Mouse (Mus musculus) cerebellum, adult 2 months (tissue): ENCODE data around the gene Gm2115.

ENCODE experiments used
- CTCF ChIP-seq: fragments of 200-500 bp; IDR thresholded peaks from 2 replicates; pipeline ENCODE4 v1.5.1; 2011; ENCODE audit warnings: low read depth, mild to moderate bottlenecking, control low read depth, low read length, moderate library complexity, borderline replicate concordance; ENCODE audit not compliant: insufficient read depth
- POLR2A ChIP-seq: fragments of 200-500 bp; IDR thresholded peaks from 2 replicates; pipeline ENCODE4 v1.6.1; 2011; ENCODE audit warnings: low read length, control low read depth, borderline replicate concordance; ENCODE audit not compliant: insufficient read depth

DNA sequence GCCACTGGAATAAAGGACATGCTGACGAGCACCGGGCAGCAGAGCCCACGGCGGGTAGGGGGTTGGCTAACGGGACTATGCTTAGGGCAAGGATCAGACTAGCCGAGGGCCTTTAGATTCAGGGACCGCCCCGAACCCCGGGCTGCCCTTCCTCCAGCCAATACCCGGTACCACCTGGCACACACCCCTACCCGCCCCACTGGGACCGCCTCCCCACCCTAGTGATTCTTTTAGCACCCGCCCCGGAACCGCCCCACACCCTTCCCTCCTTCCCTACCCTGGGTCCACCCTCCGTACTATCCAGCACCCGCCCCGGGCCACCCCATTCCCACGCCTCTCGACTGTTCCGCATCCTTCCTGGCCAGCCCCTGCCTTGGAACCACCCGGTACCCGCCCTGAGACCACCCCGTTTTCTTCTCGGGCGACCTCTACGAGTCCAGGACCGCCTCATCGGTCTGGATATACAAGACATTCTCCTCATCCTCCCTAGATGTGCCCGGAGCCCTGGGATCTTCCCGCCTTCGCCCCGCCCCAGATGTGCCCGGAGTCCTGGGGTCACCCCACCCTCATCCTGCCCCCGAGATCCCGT, 77.0 kb downstream of the Gm2115 start:
- TF ChIP-seq CTCF: no peak
- TF ChIP-seq POLR2A: no peak
